Mouse (Mus musculus): ENCODE results near the gene Met. TPM values are rescaled to one million over a fixed set of nuclear protein-coding genes. Genes with fewer than 3 reads are reported as not detected.

The Met gene
- total RNA-seq (2014; fragmentation: Nextera tagmentation) (29.6 and 29.9 TPM in 2 replicates), total RNA-seq (2017) (30.6 and 32.9 TPM in 2 replicates)

DNA sequence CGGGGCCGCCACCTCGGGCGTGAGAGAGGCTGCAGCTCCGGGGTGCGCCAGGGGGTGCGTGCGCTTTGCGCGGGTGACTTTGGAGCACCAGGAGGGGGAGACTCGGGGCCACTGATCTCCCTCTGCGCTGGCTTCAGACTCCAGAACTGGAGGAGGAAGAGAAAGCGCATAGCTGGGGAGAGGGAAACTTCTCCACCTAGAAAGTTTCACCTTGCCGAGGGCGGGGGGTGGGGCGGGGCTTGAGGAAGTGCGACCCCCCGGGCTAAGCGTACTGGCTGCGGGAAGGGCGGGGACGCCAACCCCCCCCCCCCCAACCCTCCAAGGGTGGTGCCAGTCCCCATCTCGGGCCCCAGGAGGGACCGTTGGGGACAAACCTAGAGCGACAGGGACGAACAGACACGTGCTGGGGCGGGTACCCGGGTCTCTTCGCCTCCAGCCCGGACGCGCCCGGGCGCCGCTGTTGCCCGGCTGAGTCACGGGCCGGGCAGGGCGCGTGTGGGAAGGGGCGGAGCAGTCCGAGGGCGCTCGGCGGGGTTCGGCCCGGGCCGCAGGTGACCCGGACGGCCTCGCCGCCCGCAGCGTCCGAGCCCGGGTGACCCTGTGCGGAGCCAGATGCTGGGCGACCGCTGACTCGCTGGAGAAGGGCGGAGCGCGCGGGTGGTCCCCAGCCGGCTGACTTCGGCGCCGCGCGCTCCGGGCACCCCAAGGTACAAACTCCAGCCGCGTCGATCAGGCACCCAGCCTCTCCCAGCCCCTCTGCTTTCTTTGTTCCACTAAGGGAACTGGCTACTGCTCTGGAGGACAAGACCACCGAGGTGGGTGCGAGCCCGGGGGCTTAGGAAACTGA is at the start of gene Met:
Gene Met (plus strand): TSS at position 367 of the 847 bp plus-strand sequence.
- peak; percentile 80 for ATAC-seq (replicated peaks; ENCODE audit: poor library complexity, severe bottlenecking)

DNA sequence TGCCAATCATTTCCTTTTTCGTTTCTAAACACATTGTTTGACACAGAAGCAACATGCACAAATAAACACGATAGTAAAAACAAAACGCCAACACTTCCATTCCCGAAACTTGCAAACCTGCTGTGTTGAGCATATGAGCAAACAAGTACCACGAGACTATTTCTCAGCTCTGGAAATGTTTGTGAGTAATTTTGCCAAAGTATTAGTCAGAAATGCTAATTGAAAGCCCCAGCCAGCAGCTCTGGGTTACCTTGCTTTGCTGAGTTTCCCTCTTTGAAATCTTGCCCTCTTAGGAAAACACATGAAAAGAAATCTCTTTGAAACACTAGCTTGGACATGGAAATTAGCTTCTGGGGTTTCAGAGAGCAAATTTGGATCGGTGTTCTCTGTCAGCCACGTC is 45.4 kb upstream of the Met start:
- ATAC-seq (replicated peaks; ENCODE audit: poor library complexity, severe bottlenecking): no peak

DNA sequence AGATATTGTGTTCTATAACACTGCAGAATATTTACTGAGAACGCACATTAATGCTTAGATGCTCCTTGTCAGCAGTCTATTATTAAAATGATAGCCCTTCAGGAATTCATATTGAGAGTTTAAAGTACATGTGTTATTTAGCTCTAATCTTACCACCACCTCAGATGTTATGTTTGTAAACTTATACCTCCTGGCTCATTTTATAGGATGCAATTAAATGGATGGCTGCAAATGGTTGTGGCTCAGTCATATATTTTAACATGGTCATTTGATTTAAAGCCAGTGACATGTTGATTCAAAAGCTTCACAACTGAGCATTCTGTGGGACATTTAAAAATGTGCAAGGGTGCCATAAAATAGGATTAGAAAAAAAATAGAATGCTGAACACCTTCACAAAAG is 41.2 kb upstream of the Met start:
- ATAC-seq (replicated peaks; ENCODE audit: poor library complexity, severe bottlenecking): no peak

DNA sequence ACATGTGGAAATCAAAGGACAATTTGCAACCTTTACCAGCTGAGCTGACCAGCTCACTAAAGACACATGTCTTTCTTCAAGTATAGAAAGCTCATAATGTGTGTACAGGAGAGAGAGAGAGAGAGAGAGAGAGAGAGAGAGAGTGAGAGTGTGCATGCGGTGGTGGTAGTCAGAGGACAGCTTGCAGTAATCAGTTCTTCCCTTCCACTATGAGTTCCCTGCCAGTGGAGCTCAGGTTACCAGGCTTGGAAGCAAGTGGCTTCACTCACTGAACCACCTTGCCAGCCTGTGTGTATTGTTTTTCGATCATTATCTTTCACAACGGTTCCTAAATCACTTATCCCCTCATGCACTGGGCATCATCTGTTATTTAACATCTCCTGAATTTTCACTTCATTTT is 34.6 kb upstream of the Met start:
- no peak for ATAC-seq (replicated peaks; ENCODE audit: poor library complexity, severe bottlenecking)

DNA sequence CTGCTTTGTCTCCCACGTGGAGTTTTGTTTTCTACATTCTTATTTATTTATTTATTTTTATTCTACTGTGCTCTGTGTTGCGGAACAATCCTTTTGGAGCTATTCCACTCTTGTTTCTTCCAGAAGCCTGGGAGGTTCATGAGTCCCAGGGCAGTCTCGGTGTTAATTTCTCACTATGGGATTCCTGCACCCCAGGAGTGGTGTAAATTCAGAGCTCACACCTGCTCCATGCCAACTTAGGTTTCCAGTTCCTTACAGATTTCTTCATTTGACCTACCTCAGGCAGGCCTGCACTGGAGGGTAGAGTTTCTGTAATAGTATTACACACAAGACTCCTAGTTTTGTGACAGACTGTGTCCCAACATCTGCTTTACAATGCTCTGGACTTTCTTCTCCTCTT is 34.0 kb upstream of the Met start:
- ATAC-seq (replicated peaks; ENCODE audit: poor library complexity, severe bottlenecking): no peak

DNA sequence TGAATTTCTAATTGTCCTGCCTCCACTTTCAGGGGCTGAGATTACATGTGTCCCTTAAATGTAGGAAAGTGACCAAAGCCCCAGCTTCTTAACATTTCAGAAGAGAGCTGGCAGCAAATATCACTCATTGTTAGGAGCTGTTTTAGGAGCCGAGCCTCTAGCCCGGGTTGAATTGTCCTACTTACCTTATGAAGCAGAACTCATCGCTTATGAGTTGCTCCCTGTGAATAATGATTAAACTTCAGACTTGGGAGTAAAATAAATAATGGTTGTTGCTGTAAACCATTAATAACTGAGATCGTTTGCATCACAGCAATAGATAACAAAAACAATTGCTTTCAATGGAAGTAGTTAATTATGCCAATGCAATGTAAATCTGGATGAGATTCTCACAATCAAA is 20.3 kb upstream of the Met start:
- ATAC-seq (replicated peaks; ENCODE audit: poor library complexity, severe bottlenecking): no peak

DNA sequence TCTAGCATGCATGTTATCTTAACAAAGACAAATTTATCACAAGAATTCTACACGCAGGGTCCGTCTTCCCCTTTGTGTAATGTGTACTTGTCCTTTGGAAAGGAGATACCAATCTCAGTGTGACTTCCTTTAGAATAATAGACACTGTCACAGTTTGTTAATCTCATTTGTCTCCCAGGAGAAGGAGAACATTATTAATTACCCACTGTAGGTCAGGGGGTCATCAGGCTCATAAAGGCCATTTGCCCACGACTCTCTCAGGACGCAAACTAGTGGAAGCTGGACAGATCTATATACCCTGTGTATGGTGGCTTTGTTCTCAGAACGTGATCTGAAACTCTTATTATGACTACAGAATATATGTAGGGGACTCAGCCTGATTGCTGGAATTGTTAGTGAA is 12.3 kb upstream of the Met start:
- ATAC-seq (replicated peaks; ENCODE audit: poor library complexity, severe bottlenecking): no peak

DNA sequence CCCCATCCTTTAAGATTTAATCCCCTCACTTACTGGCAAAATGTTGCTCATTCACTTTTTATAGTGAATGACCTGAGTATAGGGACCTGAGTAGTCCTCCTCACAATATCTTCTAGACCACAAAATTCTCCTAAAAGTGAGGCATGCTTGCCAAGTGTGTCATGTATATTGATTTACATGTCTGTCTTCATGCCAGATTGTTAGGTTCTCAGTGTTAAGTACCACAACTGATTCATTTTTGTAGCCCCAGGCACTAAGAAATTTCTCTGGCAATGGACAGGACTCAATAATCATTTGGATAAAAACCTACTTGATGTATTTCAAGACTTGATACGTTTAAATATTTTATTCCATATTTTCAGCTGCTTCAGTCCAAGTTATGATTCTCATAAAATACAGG is 8.5 kb upstream of the Met start:
- no peak for ATAC-seq (replicated peaks; ENCODE audit: poor library complexity, severe bottlenecking)

DNA sequence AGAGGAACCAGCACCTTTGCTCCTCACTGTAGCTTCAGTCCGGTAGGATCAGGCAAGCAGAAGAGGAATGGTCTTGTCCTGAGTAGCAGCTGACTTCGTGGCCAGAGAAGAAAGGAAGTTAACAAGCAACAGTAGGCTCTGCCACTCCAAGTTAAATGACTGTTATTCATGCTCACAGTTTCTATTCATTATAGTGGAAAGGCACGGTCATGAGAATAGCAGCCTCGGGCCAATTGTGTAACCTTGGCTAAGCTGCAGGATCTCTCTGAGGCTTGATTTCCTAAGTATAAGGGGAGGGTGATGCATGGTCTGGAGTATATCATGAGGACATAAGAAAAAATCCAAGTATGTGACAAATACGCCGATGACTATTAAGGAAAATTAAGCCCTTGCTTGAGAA is 4.0 kb upstream of the Met start:
- 0 out of 2 replicates have a peak, but pooled peaks have one; percentile 7 for ATAC-seq (replicated peaks; ENCODE audit: poor library complexity, severe bottlenecking)

DNA sequence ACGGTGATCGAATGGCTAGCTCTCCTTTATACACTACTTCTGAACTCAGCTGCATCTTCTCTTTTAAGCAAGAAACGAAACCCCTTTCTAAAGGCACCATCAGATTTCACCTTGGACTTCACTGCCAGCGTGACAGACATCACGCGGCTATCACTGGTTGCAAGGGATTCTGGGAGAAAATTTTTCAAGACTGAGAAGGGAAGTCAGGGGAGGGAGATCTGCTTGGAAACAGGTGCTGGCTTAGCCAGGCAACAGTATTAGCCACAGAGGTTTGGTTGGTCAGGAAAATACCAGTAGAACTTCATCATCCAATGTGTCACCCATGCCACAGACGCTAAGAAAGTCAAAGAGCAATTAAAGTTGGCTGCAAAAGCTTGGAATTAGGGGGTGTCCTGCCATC is 2.2 kb upstream of the Met start:
- ATAC-seq (replicated peaks; ENCODE audit: poor library complexity, severe bottlenecking): no peak

DNA sequence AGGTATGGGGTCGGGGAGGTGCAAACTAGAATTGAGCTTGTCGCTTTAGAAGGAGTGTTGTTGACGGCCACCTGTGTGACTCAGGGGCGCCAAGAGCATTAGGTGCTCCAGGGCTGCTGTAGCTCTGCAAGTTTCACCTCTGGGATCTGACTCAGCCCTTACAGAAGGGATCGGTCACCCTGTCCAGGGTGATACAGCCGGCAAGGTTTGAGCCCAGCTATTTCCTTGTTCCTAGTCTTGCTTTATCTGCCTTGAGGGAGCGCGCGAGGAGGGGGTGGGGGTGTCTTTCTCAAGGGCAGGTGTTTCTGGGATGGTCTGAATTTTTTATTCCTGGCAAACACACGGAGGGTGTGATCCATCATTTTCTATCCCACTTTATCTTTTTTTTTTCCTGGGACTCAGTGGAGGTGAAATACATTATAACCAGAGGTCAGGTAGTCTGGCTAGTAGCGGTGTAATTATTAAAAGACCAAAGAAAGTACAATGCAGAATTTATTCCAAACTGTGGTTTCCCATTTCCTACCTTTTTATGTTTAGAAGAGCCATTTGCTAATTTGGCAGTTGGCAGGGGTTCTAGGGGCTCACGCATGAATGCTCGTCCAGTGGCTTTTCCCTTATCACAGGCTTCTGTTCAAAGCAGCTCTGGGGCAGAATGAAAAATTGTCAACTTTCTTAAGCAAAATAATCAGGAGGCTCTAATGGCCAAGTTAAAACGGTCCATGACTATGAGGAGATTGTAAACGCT is 853 bp downstream of the Met start:
- ATAC-seq (replicated peaks; ENCODE audit: poor library complexity, severe bottlenecking): no peak

DNA sequence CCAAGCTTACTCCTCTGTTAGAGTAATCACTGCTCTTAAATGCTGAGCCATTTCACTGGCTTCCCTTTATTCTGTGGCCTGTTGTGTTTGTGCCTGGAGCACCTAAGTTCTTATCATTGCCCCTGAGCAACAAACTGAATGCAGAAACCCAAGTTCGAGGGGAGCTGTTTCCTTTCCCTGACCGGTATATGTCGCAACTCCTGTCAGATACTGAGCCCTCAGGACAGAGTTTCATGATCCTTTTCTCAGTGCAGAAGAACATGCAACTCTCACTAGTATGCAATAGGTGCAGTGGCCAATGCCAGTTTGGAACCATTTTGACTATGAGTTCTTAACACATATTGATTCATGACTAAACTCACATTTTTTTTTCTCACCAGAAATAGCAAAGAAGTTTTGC is 2.9 kb downstream of the Met start:
- peak; percentile 71 for ATAC-seq (replicated peaks; ENCODE audit: poor library complexity, severe bottlenecking)

DNA sequence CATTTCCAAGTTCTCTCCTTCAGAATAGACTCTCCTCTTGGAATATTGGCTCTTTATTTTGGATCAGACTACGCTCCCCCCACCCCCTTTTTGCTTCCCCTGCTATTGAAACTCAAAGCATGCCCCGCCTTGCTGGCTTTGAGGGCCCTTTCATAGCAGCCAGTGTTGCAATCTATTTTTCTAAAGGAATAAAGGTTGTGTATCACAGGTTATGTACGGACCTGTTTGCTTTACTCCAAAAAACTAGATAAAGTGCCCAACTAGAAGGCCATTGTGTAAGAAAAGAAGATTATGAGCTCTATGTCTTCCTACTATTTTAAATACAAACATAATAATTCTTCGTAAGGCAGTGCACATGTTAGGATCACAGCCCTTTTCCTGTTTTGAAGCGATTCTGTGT is 5.4 kb downstream of the Met start:
- no peak for ATAC-seq (replicated peaks; ENCODE audit: poor library complexity, severe bottlenecking)

DNA sequence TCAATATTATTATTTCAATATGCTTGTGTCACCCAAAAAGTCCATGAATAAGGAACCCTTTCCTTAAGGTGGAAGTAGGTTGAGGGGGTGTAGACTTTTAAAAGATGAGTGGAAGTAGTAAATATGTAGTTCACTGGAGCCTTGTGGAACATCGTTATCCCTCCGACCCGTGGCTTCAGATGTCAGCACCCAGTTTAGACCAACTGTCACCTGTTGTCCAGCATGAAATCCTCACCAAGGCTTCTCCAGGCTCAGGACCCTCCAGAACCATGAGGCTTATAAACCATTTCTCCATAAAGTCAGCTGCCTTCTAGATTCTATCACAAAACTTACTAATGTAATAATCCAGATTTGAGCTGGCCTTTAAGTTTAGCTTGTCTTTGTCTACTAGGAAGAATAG is 9.5 kb downstream of the Met start:
- ATAC-seq (replicated peaks; ENCODE audit: poor library complexity, severe bottlenecking): no peak

DNA sequence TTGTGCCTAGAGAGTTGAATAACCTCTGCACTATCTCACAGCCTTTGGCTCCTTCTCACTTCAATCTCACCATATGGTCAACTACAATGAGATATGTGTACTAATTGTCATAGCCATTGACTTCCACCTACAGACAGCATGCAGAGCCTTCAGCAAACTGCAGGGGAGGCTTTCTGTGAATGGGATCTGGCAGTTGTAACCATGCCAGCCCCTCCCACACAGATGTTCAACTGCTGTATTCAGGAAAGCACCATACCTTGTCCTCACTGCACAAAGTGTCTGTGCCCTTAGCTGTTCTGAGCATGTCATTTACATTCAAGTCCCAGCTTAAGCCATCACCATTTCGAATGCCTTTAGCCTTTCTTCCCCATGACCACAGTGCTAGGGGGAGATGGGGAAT is 14.2 kb downstream of the Met start:
- no peak for ATAC-seq (replicated peaks; ENCODE audit: poor library complexity, severe bottlenecking)

DNA sequence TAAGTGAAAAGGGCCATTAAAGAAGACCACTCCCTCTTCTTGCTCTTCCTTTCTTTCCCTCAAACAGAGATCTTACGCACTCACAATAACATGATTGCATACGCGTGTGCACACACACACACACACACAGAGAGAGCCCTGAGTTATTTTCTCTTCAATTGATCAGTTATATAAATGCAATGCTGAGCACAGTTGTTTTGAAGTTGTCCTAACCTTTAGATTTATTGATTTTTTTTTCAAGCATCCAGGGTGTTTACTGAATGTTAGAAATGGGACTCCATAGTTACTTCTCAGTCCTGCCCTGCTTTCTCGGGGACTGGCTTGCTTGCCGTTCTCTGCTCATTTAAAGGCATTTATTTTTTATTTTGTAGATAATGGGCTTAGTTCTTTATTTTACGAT is 14.7 kb downstream of the Met start:
- no peak for ATAC-seq (replicated peaks; ENCODE audit: poor library complexity, severe bottlenecking)

DNA sequence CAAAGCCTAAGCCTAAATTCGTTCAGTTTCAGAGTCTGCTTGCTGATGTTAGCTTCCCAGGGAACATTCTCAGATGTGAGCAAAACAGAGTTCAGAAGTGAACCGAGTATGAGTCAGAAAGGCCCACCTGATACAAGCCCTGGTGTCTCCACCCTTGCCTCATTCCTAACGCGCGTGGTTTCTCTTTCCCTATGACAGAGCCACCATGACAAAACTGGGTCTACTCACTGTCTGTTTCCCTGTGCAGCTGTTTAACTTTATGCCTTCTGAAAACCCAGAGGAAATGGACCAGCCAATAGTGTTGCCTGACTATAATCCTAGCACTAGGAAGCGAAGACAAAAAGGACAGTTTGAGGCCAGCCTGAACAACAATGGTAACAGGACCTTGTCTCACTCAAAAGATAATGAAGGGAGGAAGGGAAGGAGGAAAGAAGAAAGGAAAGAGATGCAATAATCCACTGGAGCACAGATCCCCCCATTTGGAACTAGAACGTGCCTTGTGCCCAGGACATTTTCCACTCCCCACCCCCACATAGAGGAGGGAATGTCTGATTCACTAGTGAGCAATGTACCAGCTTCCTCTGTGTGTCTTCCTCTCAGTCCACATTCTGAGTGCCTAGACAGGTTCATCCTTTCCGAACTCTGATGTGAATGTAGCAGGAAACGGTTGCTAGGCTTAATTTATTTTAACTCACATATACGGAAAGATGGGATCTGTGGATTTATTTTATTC is 15.4 kb downstream of the Met start:
- peak; percentile 42 for ATAC-seq (replicated peaks; ENCODE audit: poor library complexity, severe bottlenecking)

DNA sequence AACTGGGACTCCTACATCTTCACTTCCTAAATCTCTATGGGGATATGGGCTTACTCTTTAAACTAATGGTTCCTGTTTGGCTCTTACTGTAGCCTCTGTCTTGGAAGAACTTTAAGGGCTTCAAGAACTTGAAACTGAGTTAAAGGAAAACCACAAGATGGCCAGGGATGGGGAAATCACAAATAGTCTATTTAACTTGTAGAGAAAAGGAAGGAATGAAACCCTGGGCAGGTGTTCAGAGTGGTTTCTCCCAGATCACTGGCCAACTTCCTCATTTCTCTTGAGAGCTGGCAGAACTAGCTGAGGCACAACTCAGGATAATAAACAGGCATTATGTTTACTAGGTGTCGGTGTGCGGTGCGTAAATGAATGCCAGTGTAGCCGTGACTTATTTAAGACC is 17.5 kb downstream of the Met start:
- peak; percentile 88 for ATAC-seq (replicated peaks; ENCODE audit: poor library complexity, severe bottlenecking)

DNA sequence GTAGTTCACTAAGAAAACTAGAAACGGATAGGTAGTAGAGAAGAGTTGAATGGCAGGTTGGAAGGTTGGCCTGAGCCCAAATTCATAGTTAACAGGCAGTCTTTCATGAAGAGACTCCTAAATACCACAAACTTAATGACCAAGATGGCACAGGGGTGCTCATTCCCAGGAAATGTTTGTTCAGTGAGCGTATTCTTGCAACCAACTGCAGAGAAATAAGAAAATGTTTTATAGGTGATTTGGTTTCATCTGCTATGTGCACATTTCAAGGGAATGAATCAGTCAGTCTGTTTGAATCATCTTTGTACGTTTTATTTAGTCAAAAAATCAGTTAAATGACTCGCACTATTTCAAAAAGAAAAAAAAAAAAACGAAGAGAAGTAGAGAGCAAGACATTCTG is 21.6 kb downstream of the Met start:
- ATAC-seq (replicated peaks; ENCODE audit: poor library complexity, severe bottlenecking): no peak

DNA sequence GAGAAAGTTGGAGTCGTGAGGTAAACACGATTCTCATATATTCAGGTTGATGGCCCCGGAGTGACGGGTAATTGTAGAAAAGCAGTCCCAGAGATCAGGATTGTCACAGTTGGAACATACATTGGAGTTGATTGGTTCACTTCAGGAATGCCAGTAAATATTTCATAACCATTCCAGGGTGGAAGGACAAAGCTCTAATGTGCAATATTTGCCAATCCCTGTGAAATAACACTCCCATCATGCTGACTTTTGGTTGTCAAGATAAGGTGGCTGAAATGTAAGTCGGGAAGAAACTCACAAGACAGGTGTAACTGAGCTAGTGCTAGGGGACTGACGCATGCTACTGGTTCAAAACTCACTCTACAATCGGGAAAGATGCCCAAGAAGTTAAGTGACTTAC is 22.2 kb downstream of the Met start:
- ATAC-seq (replicated peaks; ENCODE audit: poor library complexity, severe bottlenecking): no peak

DNA sequence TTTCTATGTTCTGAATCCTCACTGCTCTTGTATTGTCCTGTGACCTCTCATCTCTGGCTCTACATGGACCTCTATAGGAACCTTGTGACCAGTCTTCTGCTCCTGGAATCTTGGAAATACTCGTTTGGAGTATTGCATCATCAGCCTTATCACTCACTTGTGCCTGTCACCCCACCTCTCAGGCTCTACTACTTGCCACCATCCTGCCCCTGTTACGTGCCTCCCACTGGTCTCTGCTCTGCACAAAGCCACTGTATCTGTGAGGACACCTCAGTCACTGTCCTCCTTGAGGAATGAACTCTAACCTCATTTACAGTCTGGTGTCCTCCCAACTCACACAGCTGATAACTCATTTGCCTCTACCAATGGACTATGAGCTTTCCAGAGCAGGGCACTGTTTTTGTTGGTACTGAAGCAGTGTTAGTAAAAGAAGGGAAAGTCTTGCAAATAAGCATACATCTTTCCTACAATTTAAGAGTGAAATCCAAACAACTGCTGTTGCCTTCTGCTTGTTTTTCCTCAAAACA is 24.8 kb downstream of the Met start:
- ATAC-seq (replicated peaks; ENCODE audit: poor library complexity, severe bottlenecking): no peak
